Mouse (Mus musculus) heart, embryonic 16.5 days (tissue): ENCODE data around the gene Gtdc1. TPM values are rescaled to one million over a fixed set of nuclear protein-coding genes. Genes with fewer than 3 reads are reported as not detected.

Source experiments
- ATAC-seq: fragments of 200-750 bp; cut with Nextera tagmentation; replicated peaks from 2 replicates; pipeline ENCODE4 v1.8.0; 2017; ENCODE audit warnings: moderate number of reproducible peaks; ENCODE audit not compliant: insufficient read depth, low FRiP score; ENCODE audit errors: extremely low read depth
- H3K27ac ChIP-seq: fragments of 300-500 bp; sonication (generic); 2 replicates; pipeline ENCODE4 v1.5.1; 2014; ENCODE audit warnings: mild to moderate bottlenecking, low read length, control low read depth, moderate library complexity
- H3K27me3 ChIP-seq: fragments of 300-500 bp; sonication (generic); 2 replicates; pipeline ENCODE4 v1.6.1; 2014; ENCODE audit warnings: low read length, mixed read lengths; ENCODE audit not compliant: control insufficient read depth, insufficient read depth
- H3K36me3 ChIP-seq: fragments of 300-500 bp; sonication (generic); 2 replicates; pipeline ENCODE4 v1.6.1; 2014; ENCODE audit not compliant: control insufficient read depth, insufficient read depth
- H3K4me1 ChIP-seq: fragments of 300-500 bp; sonication (generic); 2 replicates; pipeline ENCODE4 v1.6.1; 2014; ENCODE audit warnings: low read length, mixed read lengths; ENCODE audit not compliant: control insufficient read depth, insufficient read depth
- H3K4me2 ChIP-seq: fragments of 300-500 bp; sonication (generic); 2 replicates; pipeline ENCODE4 v1.6.1; 2014; ENCODE audit warnings: low read depth, mild to moderate bottlenecking, control low read depth, low read length
- H3K4me3 ChIP-seq: fragments of 300-500 bp; sonication (generic); 2 replicates; pipeline ENCODE4 v1.5.1; 2014; ENCODE audit warnings: mild to moderate bottlenecking, control low read depth, low read length
- H3K9ac ChIP-seq: fragments of 300-500 bp; sonication (generic); 2 replicates; pipeline ENCODE4 v1.6.1; 2014; ENCODE audit warnings: low read length, control low read depth
- H3K9me3 ChIP-seq: fragments of 300-500 bp; sonication (generic); replicated peaks from 2 replicates; pipeline ENCODE4 v1.6.1; 2016; ENCODE audit warnings: low read length; ENCODE audit not compliant: control insufficient read depth
- WGBS: fragments of 180-500 bp; shearing (Covaris S2); extraction: QIAGEN DNeasy Blood & Tissue Kit; methylation state at CpG from one replicate; pipeline ENCODE4 v1.1.7; 2014; 5-methylcytosine and 5-hydroxymethylcytosine counted together
- polyA plus RNA-seq: library from polyadenylated mRNA; unstranded; fragments of >200 nt; fragmentation: Nextera tagmentation; extraction: Ambion mirVana; gene quantifications from 2 replicates; pipeline ENCODE4 v1.2.1, GENCODE M21; 2015

The Gtdc1 gene
- polyA plus RNA-seq, 1 experiment from 2014 or later: 10.9 TPM

DNA sequence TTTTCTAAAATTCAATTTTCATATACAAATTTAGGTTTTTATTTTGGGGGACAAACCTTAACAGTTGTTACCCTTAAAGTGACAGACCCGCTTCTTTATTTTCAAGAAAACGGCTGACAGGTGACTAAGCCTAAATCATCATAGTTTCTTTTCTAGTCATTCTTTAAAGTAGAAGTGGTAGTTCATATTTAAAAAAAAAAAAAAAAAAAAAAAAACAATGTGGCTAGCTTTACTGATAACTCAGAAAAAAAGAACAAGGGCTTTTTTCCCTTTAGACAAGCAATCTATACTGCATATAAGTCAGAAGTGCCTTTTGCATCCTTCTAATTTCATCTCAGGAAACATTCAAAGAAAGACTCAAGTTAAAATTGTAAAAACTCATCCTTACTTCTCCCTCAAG lies 8.7 kb downstream of the Gtdc1 start:
- ATAC-seq: no peak
- Histone ChIP-seq H3K27me3 (no peaks in the 10 kb centered on the region), H3K9me3 (no peaks in the 10 kb centered on the region), H3K36me3 (no peaks in the 10 kb centered on the region), H3K4me1 (peaks cover 6% of the 10 kb centered on the region), H3K4me2 (no peak overlapping the region), H3K4me3 (no peak overlapping the region), H3K27ac (no peak overlapping the region), H3K9ac (no peak overlapping the region)
- WGBS: 93% methylated on average over 2 of the region's 2 CpGs

DNA sequence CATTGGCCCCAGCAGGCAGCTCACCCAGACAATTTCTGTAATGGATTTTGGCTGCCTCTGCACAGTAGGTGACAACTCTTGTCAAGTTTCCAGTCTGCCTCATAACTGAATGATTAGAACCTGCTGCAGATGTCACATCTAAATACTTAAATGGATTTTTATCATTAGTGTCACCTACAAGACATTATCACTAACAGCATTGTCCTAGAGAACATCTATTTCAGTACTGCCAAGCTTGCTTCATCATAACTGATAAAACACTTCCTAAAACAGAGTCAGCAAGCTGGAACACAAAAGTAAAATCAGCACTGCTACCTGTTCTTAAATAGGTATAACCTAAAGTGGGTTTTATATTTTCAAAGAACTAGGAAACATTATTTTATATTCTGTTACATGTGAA lies 11.2 kb downstream of the Gtdc1 start:
- no peak for ATAC-seq
- no peak overlapping the region for H3K4me3 ChIP-seq
- no peak overlapping the region for H3K27ac ChIP-seq
- no peak overlapping the region for H3K4me2 ChIP-seq
- no peaks in the 10 kb centered on the region for H3K36me3 ChIP-seq
- H3K27me3 ChIP-seq: no peaks in the 10 kb centered on the region
- peaks cover 4% of the 10 kb centered on the region; the same call in 1 of the 2 replicates for H3K4me1 ChIP-seq
- no peak overlapping the region for H3K9ac ChIP-seq
- H3K9me3 ChIP-seq: no peaks in the 10 kb centered on the region

DNA sequence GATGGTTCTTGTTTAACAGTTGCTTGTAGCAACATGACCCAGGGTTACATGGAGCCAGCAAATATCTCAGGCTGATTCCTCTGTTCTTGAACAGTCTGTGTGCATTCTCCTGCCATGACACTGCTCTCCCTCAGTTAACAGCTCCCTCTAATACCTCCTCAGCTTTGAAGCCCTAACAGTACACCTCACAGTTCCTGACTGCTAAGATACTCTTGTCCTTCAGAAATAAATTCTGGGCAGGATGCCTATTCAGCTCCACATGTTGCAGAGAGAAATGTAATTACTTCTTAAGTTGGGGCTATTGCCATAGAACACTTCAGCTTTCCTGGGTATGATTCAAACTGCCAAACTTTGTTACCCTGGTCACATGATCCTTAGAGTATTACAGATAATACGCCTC lies 29.7 kb downstream of the Gtdc1 start:
- Histone ChIP-seq H3K4me2 (no peak overlapping the region), H3K27me3 (no peaks in the 10 kb centered on the region), H3K9ac (no peak overlapping the region), H3K9me3 (no peaks in the 10 kb centered on the region), H3K36me3 (no peaks in the 10 kb centered on the region), H3K4me1 (0 out of 2 replicates have a peak, but pooled peaks cover 2% of the 10 kb centered on the region), H3K4me3 (no peak overlapping the region), H3K27ac (no peak overlapping the region)
- ATAC-seq: peak; percentile 32; the same call in 1 of the 2 replicates
- 65% methylated on average over 1 of the region's 1 CpGs for WGBS

DNA sequence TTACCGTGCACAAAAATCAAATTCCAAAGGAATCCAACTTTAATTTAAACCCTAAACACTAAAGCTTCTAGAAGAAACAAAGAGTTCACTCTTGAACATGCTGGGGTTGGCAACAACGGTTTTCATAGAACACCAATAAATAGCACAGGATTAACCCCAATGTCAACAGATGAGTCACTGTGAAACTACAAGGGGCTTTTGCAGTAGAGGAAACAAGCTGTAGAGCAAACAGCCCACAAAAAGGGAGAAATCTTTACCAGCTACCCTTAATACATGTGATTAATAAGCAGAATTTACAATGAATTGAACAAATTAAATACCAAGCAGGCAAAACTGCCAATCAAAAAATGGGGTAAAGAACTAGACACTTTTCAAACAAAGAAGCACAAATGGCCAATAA lies 53.7 kb downstream of the Gtdc1 start:
- H3K9me3 ChIP-seq: no peaks in the 10 kb centered on the region
- 77% methylated on average over 2 of the region's 2 CpGs for WGBS
- no peak for ATAC-seq

DNA sequence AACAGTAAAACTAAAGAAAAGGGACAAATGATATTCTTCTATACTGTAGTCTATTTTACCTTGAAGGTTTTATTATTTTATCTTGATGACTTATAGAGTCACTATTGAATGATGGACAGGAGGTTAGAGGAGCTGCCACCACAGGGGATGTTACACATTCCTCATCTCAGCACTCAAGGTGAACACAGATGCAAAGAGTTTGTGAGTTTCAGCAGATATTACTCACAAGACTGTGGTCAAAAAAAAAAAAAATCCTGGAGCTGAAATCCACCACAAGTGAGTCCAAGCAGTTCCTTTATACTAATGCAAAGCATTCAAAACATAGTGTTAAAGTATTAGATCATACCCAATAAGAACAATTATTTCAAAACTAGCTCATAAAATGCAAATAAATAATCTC lies 62.7 kb downstream of the Gtdc1 start:
- Histone ChIP-seq H3K4me2 (no peak overlapping the region), H3K4me3 (no peak overlapping the region), H3K36me3 (no peaks in the 10 kb centered on the region), H3K9ac (no peak overlapping the region), H3K27me3 (no peaks in the 10 kb centered on the region), H3K9me3 (no peaks in the 10 kb centered on the region), H3K4me1 (no peaks in the 10 kb centered on the region), H3K27ac (no peak overlapping the region)
- ATAC-seq: no peak

More for the DNA sequence above, 53.7 kb downstream of the Gtdc1 start:
- no peak overlapping the region for H3K4me3 ChIP-seq
- H3K36me3 ChIP-seq: no peaks in the 10 kb centered on the region
- H3K4me1 ChIP-seq: no peaks in the 10 kb centered on the region
- no peak overlapping the region for H3K4me2 ChIP-seq
- H3K27ac ChIP-seq: no peak overlapping the region
- no peaks in the 10 kb centered on the region for H3K27me3 ChIP-seq
- no peak overlapping the region for H3K9ac ChIP-seq

DNA sequence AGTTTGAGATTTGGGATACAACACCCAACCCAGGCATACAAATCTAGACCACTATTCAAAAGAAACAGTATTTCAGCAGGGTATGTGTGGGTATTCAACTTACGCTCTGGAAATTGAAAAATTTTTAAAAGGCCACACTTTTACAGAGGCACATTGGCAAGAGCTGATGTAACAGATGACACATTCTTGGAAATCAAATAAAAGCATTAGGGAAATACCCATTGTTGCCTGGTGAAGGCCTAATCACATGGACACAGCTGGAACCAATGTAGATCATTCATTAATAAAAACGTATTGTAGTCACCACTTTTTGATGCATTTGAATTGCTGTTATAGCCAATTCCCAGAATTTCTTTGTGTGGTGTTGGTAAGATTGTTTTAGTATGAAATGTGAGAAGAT lies 73.0 kb downstream of the Gtdc1 start:
- no peak overlapping the region for H3K4me2 ChIP-seq
- H3K9ac ChIP-seq: no peak overlapping the region
- H3K4me3 ChIP-seq: no peak overlapping the region
- H3K4me1 ChIP-seq: no peaks in the 10 kb centered on the region
- no peak for ATAC-seq
- H3K9me3 ChIP-seq: peaks cover 7% of the 10 kb centered on the region; the same call in 1 of the 2 replicates
- no peak overlapping the region for H3K27ac ChIP-seq
- H3K27me3 ChIP-seq: no peaks in the 10 kb centered on the region
- peaks cover 5% of the 10 kb centered on the region for H3K36me3 ChIP-seq
- WGBS: 91% methylated on average over 2 of the region's 2 CpGs

DNA sequence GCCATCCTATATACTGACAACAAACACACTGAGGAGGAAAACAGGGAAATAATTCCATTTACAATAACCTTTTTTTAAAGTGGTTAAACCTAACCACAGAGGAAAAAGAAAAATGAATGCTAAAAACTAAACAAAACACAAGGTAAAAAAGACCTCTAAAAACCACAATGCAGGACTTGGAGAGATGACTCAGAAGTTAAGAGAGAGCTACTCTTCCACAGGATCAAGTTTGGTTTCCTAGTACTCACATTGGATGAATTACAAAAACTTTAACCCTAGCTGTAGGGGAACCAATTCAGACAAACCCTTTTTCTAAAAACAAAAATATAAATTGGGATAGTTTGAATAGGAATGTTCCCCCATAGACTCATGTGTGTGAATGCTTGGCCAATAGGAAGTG lies 77.8 kb downstream of the Gtdc1 start:
- peaks cover 5% of the 10 kb centered on the region for H3K36me3 ChIP-seq
- no peaks in the 10 kb centered on the region for H3K4me1 ChIP-seq
- H3K4me3 ChIP-seq: no peak overlapping the region
- H3K27ac ChIP-seq: no peak overlapping the region
- H3K9ac ChIP-seq: no peak overlapping the region
- H3K4me2 ChIP-seq: no peak overlapping the region
- no peaks in the 10 kb centered on the region for H3K27me3 ChIP-seq
- peaks cover 7% of the 10 kb centered on the region; the same call in 1 of the 2 replicates for H3K9me3 ChIP-seq
- ATAC-seq: no peak

DNA sequence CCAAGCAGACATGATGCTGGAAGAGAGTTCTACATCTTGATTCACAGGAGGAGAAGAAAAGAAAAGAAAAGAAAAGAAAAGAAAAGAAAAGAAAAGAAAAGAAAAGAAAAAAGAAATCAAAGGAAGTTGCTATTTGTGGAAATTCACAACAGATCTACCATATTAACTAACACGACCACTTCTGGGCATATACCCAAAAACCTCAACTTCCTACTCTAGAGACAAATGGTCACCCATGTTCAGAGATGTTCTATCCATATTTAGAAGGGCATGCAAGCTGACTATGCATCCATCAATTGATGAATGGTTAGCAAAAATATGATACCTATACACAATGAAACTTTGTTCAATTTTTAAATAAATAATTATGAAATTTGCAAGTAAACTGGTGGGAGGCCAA lies 79.3 kb downstream of the Gtdc1 start:
- H3K27me3 ChIP-seq: no peaks in the 10 kb centered on the region
- WGBS: 62% methylated on average over 1 of the region's 1 CpGs
- H3K9ac ChIP-seq: no peak overlapping the region
- no peak overlapping the region for H3K4me3 ChIP-seq
- peaks cover 7% of the 10 kb centered on the region; the same call in 1 of the 2 replicates for H3K9me3 ChIP-seq
- H3K36me3 ChIP-seq: peaks cover 5% of the 10 kb centered on the region
- no peak overlapping the region for H3K27ac ChIP-seq
- no peak for ATAC-seq
- no peak overlapping the region for H3K4me2 ChIP-seq
- H3K4me1 ChIP-seq: no peaks in the 10 kb centered on the region

DNA sequence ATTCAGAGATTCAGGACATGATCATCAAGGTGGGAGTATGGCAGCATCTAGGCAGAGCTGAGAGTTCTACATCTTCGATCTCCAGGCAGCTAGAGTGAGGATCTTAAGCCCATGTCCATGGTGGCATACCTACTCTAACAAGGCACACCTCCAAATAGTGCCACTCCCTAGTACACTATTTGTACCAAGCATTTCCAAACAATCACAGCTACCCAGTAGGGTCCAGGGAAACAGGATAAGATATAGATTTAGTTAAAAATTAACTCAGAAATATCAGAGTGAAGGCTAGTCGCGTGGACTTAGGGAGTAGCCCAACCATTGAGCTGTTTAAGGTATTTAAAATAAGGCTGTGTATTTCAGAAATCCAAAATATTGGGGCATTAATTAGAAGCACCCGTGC lies 82.0 kb downstream of the Gtdc1 start:
- H3K9me3 ChIP-seq: no peaks in the 10 kb centered on the region
- no peaks in the 10 kb centered on the region for H3K4me1 ChIP-seq
- H3K9ac ChIP-seq: no peak overlapping the region
- no peak overlapping the region for H3K27ac ChIP-seq
- no peaks in the 10 kb centered on the region for H3K36me3 ChIP-seq
- no peaks in the 10 kb centered on the region for H3K27me3 ChIP-seq
- H3K4me2 ChIP-seq: no peak overlapping the region
- no peak overlapping the region for H3K4me3 ChIP-seq
- ATAC-seq: no peak
- WGBS: 92% methylated on average over 4 of the region's 4 CpGs

DNA sequence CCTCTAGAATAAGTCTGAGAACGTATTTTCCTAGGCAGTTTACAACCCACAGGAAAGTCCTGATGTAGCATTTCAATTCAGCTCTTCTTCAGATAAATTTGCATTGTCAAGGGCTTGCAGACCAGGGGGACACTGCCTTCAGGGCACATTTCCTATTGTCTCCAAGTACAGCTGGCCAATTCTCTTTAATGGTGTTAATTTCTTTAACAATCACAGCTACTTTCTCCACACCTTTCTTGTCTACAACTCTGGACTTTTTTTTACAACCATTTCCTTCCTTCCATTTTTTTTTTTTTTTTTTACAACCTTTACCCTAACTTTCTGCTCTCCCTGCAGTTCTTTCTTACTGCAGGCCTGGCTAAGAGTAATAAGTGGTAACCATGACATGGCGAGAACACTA lies 97.7 kb downstream of the Gtdc1 start:
- ATAC-seq: no peak
- no peaks in the 10 kb centered on the region for H3K4me1 ChIP-seq
- H3K27ac ChIP-seq: no peak overlapping the region
- no peaks in the 10 kb centered on the region for H3K36me3 ChIP-seq
- H3K27me3 ChIP-seq: no peaks in the 10 kb centered on the region
- no peaks in the 10 kb centered on the region for H3K9me3 ChIP-seq
- no peak overlapping the region for H3K9ac ChIP-seq
- no peak overlapping the region for H3K4me2 ChIP-seq
- H3K4me3 ChIP-seq: no peak overlapping the region
- 72% methylated on average over 2 of the region's 2 CpGs for WGBS
